Mouse (Mus musculus) heart, embryonic 16.5 days (tissue): ENCODE results near the gene Ceacam2. TPM values are rescaled to one million over a fixed set of nuclear protein-coding genes. Genes with fewer than 3 reads are reported as not detected.
"Not testable (repeated sequence)": the region's sequence is repeated elsewhere in the genome, so short reads cannot be mapped to it uniquely, and the experiment has no call there.

Source experiments
- ATAC-seq: fragments of 200-750 bp; cut with Nextera tagmentation; replicated peaks from 2 replicates; pipeline ENCODE4 v1.8.0; 2017; ENCODE audit warnings: moderate number of reproducible peaks; ENCODE audit not compliant: insufficient read depth, low FRiP score; ENCODE audit errors: extremely low read depth
- H3K27ac ChIP-seq: fragments of 300-500 bp; sonication (generic); 2 replicates; pipeline ENCODE4 v1.5.1; 2014; ENCODE audit warnings: mild to moderate bottlenecking, low read length, control low read depth, moderate library complexity
- H3K27me3 ChIP-seq: fragments of 300-500 bp; sonication (generic); 2 replicates; pipeline ENCODE4 v1.6.1; 2014; ENCODE audit warnings: low read length, mixed read lengths; ENCODE audit not compliant: control insufficient read depth, insufficient read depth
- H3K36me3 ChIP-seq: fragments of 300-500 bp; sonication (generic); 2 replicates; pipeline ENCODE4 v1.6.1; 2014; ENCODE audit not compliant: control insufficient read depth, insufficient read depth
- H3K4me1 ChIP-seq: fragments of 300-500 bp; sonication (generic); 2 replicates; pipeline ENCODE4 v1.6.1; 2014; ENCODE audit warnings: low read length, mixed read lengths; ENCODE audit not compliant: control insufficient read depth, insufficient read depth
- H3K4me2 ChIP-seq: fragments of 300-500 bp; sonication (generic); 2 replicates; pipeline ENCODE4 v1.6.1; 2014; ENCODE audit warnings: low read depth, mild to moderate bottlenecking, control low read depth, low read length
- H3K4me3 ChIP-seq: fragments of 300-500 bp; sonication (generic); 2 replicates; pipeline ENCODE4 v1.5.1; 2014; ENCODE audit warnings: mild to moderate bottlenecking, control low read depth, low read length
- H3K9ac ChIP-seq: fragments of 300-500 bp; sonication (generic); 2 replicates; pipeline ENCODE4 v1.6.1; 2014; ENCODE audit warnings: low read length, control low read depth
- H3K9me3 ChIP-seq: fragments of 300-500 bp; sonication (generic); replicated peaks from 2 replicates; pipeline ENCODE4 v1.6.1; 2016; ENCODE audit warnings: low read length; ENCODE audit not compliant: control insufficient read depth
- WGBS: fragments of 180-500 bp; shearing (Covaris S2); extraction: QIAGEN DNeasy Blood & Tissue Kit; methylation state at CpG from one replicate; pipeline ENCODE4 v1.1.7; 2014; 5-methylcytosine and 5-hydroxymethylcytosine counted together
- polyA plus RNA-seq: library from polyadenylated mRNA; unstranded; fragments of >200 nt; fragmentation: Nextera tagmentation; extraction: Ambion mirVana; gene quantifications from 2 replicates; pipeline ENCODE4 v1.2.1, GENCODE M21; 2015

Gene Ceacam2
- polyA plus RNA-seq, 1 experiment from 2014 or later: not detected

GRCm38 (mm10) chr7:25573806-25574205 lies 34.1 kb upstream of the Ceacam2 start:
- 67% methylated on average over 5 of the region's 5 CpGs for WGBS
- not testable (repeated sequence) for H3K4me2 ChIP-seq, H3K9ac ChIP-seq, H3K27ac ChIP-seq, H3K4me1 ChIP-seq, H3K9me3 ChIP-seq, H3K4me3 ChIP-seq, H3K27me3 ChIP-seq, ATAC-seq, H3K36me3 ChIP-seq

GRCm38 (mm10) chr7:25568721-25569120 lies 29.1 kb upstream of the Ceacam2 start:
- Histone ChIP-seq H3K27ac (no peak overlapping the region), H3K4me3 (no peak overlapping the region)
- 94% methylated on average over 7 of the region's 7 CpGs for WGBS

GRCm38 (mm10) chr7:25541464-25541863 lies 1.8 kb upstream of the Ceacam2 start:
- 65% methylated on average over 8 of the region's 8 CpGs for WGBS
- H3K27ac ChIP-seq, H3K4me1 ChIP-seq, ATAC-seq, H3K27me3 ChIP-seq, H3K4me2 ChIP-seq, H3K36me3 ChIP-seq, H3K9ac ChIP-seq, H3K9me3 ChIP-seq, H3K4me3 ChIP-seq: not testable (repeated sequence)

More at GRCm38 (mm10) chr7:25568721-25569120, 29.1 kb upstream of the Ceacam2 start:
- H3K4me2 ChIP-seq: no peak overlapping the region
- ATAC-seq: no peak
- H3K36me3 ChIP-seq: no peaks in the 10 kb centered on the region
- H3K9ac ChIP-seq: no peak overlapping the region
- H3K9me3 ChIP-seq: 0 out of 2 replicates have a peak, but pooled peaks cover 3% of the 10 kb centered on the region
- no peaks in the 10 kb centered on the region for H3K4me1 ChIP-seq
- no peaks in the 10 kb centered on the region for H3K27me3 ChIP-seq

- not testable (repeated sequence) for ATAC-seq, H3K9ac ChIP-seq, H3K4me3 ChIP-seq
Observed at GRCm38 (mm10) chr7:25539954-25540353, 297 bp upstream of the Ceacam2 start.

GRCm38 (mm10) chr7:25530837-25531236 lies 8.8 kb downstream of the Ceacam2 start:
- Histone ChIP-seq H3K9me3 (no peaks in the 10 kb centered on the region), H3K36me3 (no peaks in the 10 kb centered on the region), H3K27ac (no peak overlapping the region), H3K4me2 (no peak overlapping the region), H3K9ac (no peak overlapping the region), H3K4me3 (no peak overlapping the region), H3K4me1 (no peaks in the 10 kb centered on the region), H3K27me3 (no peaks in the 10 kb centered on the region)
- no peak for ATAC-seq
- whole genome bisulfite sequencing: 57% methylated on average over 2 of the region's 2 CpGs

More at GRCm38 (mm10) chr7:25539954-25540353, 297 bp upstream of the Ceacam2 start:
- not testable (repeated sequence) for H3K4me2 ChIP-seq, H3K36me3 ChIP-seq, H3K9me3 ChIP-seq, H3K4me1 ChIP-seq, H3K27me3 ChIP-seq, H3K27ac ChIP-seq
- WGBS: no CpG with 5 or more reads among the region's 1 CpGs

GRCm38 (mm10) chr7:25516070-25516777 lies 23.4 kb downstream of the Ceacam2 start:
- not testable (repeated sequence) for ATAC-seq, H3K4me1 ChIP-seq
- WGBS: 90% methylated on average over 2 of the region's 5 CpGs

GRCm38 (mm10) chr7:25515667-25516066 lies 24.0 kb downstream of the Ceacam2 start:
- not testable (repeated sequence) for ATAC-seq, H3K27me3 ChIP-seq, H3K4me1 ChIP-seq, H3K4me3 ChIP-seq, H3K4me2 ChIP-seq, H3K9ac ChIP-seq, H3K36me3 ChIP-seq, H3K27ac ChIP-seq, H3K9me3 ChIP-seq
- WGBS: 43% methylated on average over 1 of the region's 1 CpGs

More at GRCm38 (mm10) chr7:25516070-25516777, 23.4 kb downstream of the Ceacam2 start:
- H3K27ac ChIP-seq, H3K4me2 ChIP-seq, H3K9me3 ChIP-seq, H3K36me3 ChIP-seq, H3K9ac ChIP-seq, H3K4me3 ChIP-seq, H3K27me3 ChIP-seq: not testable (repeated sequence)

GRCm38 (mm10) chr7:25509925-25510324 lies 29.7 kb downstream of the Ceacam2 start:
- H3K9me3 ChIP-seq: no peaks in the 10 kb centered on the region
- ATAC-seq: no peak
- no peak overlapping the region for H3K4me2 ChIP-seq
- WGBS: 19% methylated on average over 3 of the region's 3 CpGs
- H3K9ac ChIP-seq: no peak overlapping the region
- no peak overlapping the region for H3K27ac ChIP-seq
- H3K4me1 ChIP-seq: no peaks in the 10 kb centered on the region
- no peak overlapping the region for H3K4me3 ChIP-seq
- no peaks in the 10 kb centered on the region for H3K36me3 ChIP-seq
- H3K27me3 ChIP-seq: no peaks in the 10 kb centered on the region; the same call in 1 of the 2 replicates

GRCm38 (mm10) chr7:25494649-25495048 lies 45.0 kb downstream of the Ceacam2 start:
- Histone ChIP-seq H3K27me3 (no peaks in the 10 kb centered on the region), H3K36me3 (no peaks in the 10 kb centered on the region), H3K4me2 (no peak overlapping the region), H3K9me3 (no peaks in the 10 kb centered on the region), H3K4me3 (no peak overlapping the region), H3K4me1 (no peaks in the 10 kb centered on the region), H3K27ac (no peak overlapping the region), H3K9ac (no peak overlapping the region)
- ATAC-seq: no peak
- 76% methylated on average over 1 of the region's 1 CpGs for WGBS
